Mouse (Mus musculus) stomach, embryonic 14.5 days (tissue): ENCODE data around the gene Fnbp1. TPM values are rescaled to one million over a fixed set of nuclear protein-coding genes. Genes with fewer than 3 reads are reported as not detected.

Experiments
- ATAC-seq: fragments of 200-750 bp; cut with Nextera tagmentation; 2 replicates; pipeline ENCODE4 v1.8.0; 2017; ENCODE audit warnings: low read depth, moderate TSS enrichment; ENCODE audit not compliant: insufficient number of reproducible peaks, insufficient read depth, low FRiP score
- H3K27ac ChIP-seq: fragments of 300-500 bp; sonication (generic); 2 replicates; pipeline ENCODE4 v1.5.1; 2014; ENCODE audit warnings: mild to moderate bottlenecking, low read length, moderate library complexity, mixed read lengths
- H3K27me3 ChIP-seq: fragments of 300-500 bp; sonication (generic); 2 replicates; pipeline ENCODE4 v1.6.1; 2014; ENCODE audit warnings: low read length, control low read depth, mixed read lengths; ENCODE audit not compliant: control insufficient read depth, insufficient read depth
- H3K36me3 ChIP-seq: fragments of 300-500 bp; sonication (generic); 2 replicates; pipeline ENCODE4 v1.6.1; 2014; ENCODE audit warnings: mild to moderate bottlenecking, control low read depth, low read length, moderate library complexity, mixed read lengths; ENCODE audit not compliant: control insufficient read depth, insufficient read depth
- H3K4me1 ChIP-seq: fragments of 300-500 bp; sonication (generic); 2 replicates; pipeline ENCODE4 v1.6.1; 2014; ENCODE audit warnings: low read length, control low read depth, mixed read lengths; ENCODE audit not compliant: control insufficient read depth, insufficient read depth
- H3K4me2 ChIP-seq: fragments of 300-500 bp; sonication (generic); replicated peaks from 2 replicates; pipeline ENCODE4 v1.6.1; 2014; ENCODE audit warnings: low read depth, low read length, control low read depth
- H3K4me3 ChIP-seq: fragments of 300-500 bp; sonication (generic); 2 replicates; pipeline ENCODE4 v1.5.1; 2014; ENCODE audit warnings: low read depth, low read length, control low read depth
- H3K9ac ChIP-seq: fragments of 300-500 bp; sonication (generic); replicated peaks from 2 replicates; pipeline ENCODE4 v1.6.1; 2014; ENCODE audit warnings: low read depth, mild to moderate bottlenecking, control low read depth, low read length, moderate library complexity, mixed read lengths
- H3K9me3 ChIP-seq: fragments of 300-500 bp; sonication (generic); 2 replicates; pipeline ENCODE4 v1.6.1; 2016; ENCODE audit warnings: low read depth, low read length, control low read depth; ENCODE audit not compliant: control insufficient read depth
- WGBS: fragments of 180-500 bp; shearing (Covaris S2); extraction: QIAGEN DNeasy Blood & Tissue Kit; methylation state at CpG from one replicate; pipeline ENCODE4 v1.1.7; 2014; 5-methylcytosine and 5-hydroxymethylcytosine counted together
- polyA plus RNA-seq: library from polyadenylated mRNA; unstranded; fragments of >200 nt; fragmentation: Nextera tagmentation; extraction: Ambion mirVana; gene quantifications from 2 replicates; pipeline ENCODE4 v1.2.1, GENCODE M21; 2014

Fnbp1 gene
- polyA plus RNA-seq, 1 experiment from 2014 or later = 39.2 TPM

GRCm38 (mm10) chr2:31143768-31144695 is 2.2 kb upstream of the Fnbp1 start:
- Histone ChIP-seq H3K27me3 (no peaks in the 10 kb centered on the region), H3K9me3 (no peaks in the 10 kb centered on the region), H3K9ac (no peak overlapping the region), H3K36me3 (peaks cover 7% of the 10 kb centered on the region), H3K4me3 (no peak overlapping the region), H3K4me2 (no peak overlapping the region), H3K27ac (no peak overlapping the region; the same call in 1 of the 2 replicates), H3K4me1 (peaks cover 16% of the 10 kb centered on the region; the same call in 1 of the 2 replicates)
- 74% methylated on average over 16 of the region's 16 CpGs for WGBS
- no peak for ATAC-seq

DNA sequence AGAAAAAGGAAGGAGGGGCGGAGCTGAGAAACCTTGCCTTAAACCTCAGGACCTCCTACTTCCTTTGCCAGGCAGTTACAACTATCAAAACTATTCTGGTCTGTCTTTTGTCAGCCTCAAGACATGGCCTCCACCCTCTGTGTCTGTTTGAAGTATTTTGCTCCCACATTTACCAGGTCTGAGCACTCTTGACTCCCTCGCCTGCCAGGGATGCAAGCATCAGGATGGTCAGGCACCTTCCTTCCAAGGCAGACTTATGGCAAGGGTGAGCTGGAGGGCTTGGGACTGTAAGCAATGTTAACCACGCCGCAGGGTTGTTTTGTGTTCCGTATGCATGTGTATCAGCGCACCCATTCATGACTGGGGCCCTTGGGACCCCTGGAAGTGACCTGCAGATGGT is 1.5 kb upstream of the Fnbp1 start:
- H3K27ac ChIP-seq = no peak overlapping the region; the same call in 1 of the 2 replicates

DNA sequence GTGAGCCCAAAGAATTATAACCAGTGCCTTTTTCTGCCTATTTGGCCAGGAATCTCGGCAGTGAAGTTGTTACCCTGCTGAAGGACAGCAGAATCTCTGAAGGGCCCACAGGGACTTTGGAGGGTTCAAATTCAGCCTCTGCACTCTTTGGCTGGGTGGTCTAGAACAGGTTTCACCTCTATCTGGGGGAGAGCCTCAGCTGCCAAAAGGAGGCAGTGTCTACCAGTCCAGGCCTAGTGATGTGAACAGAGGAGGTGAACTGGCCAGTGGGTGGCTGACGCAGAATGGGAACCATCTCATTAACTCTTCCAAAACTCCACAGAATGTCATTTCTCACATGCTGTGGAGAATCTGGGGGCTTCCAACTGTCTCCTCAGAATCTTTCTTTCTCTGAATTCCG is 697 bp upstream of the Fnbp1 start:
- Histone ChIP-seq H3K4me1 (peaks cover 18% of the 10 kb centered on the region; the same call in 1 of the 2 replicates), H3K4me3 (peak overlapping the region; percentile 79), H3K4me2 (peak overlapping the region; percentile 98), H3K9me3 (no peaks in the 10 kb centered on the region), H3K27ac (peak overlapping the region; percentile 71; the same call in 1 of the 2 replicates), H3K9ac (peak overlapping the region; percentile 90; the same call in 1 of the 2 replicates), H3K36me3 (peaks cover 5% of the 10 kb centered on the region; the same call in 1 of the 2 replicates), H3K27me3 (no peaks in the 10 kb centered on the region)
- 27% methylated on average over 3 of the region's 3 CpGs for WGBS
- ATAC-seq = no peak

More for the DNA sequence above, 1.5 kb upstream of the Fnbp1 start:
- Histone ChIP-seq H3K9me3 (no peaks in the 10 kb centered on the region), H3K4me3 (no peak overlapping the region), H3K27me3 (no peaks in the 10 kb centered on the region), H3K36me3 (peaks cover 5% of the 10 kb centered on the region; the same call in 1 of the 2 replicates), H3K4me1 (peaks cover 16% of the 10 kb centered on the region; the same call in 1 of the 2 replicates), H3K9ac (no peak overlapping the region), H3K4me2 (no peak overlapping the region)
- ATAC-seq = no peak
- 68% methylated on average over 6 of the region's 6 CpGs for WGBS

GRCm38 (mm10) chr2:31141074-31141866 is 538 bp downstream of the Fnbp1 start:
- H3K27ac ChIP-seq = peak overlapping the region; percentile 62
- peak overlapping the region; percentile 90 for H3K9ac ChIP-seq
- H3K4me2 ChIP-seq = peak overlapping the region; percentile 98
- peaks cover 20% of the 10 kb centered on the region; the same call in 1 of the 2 replicates for H3K4me1 ChIP-seq
- ATAC-seq = peak; percentile 62
- H3K36me3 ChIP-seq = peaks cover 1% of the 10 kb centered on the region; the same call in 1 of the 2 replicates
- whole genome bisulfite sequencing = under 1% methylated on average over 72 of the region's 78 CpGs
- no peaks in the 10 kb centered on the region for H3K27me3 ChIP-seq
- H3K4me3 ChIP-seq = peak overlapping the region; percentile 79
- no peaks in the 10 kb centered on the region for H3K9me3 ChIP-seq

GRCm38 (mm10) chr2:31140772-31141073 is 1.1 kb downstream of the Fnbp1 start:
- H3K36me3 ChIP-seq = no peaks in the 10 kb centered on the region
- peak overlapping the region; percentile 98 for H3K4me2 ChIP-seq
- H3K27ac ChIP-seq = no peak overlapping the region
- peaks cover 20% of the 10 kb centered on the region; the same call in 1 of the 2 replicates for H3K4me1 ChIP-seq
- H3K4me3 ChIP-seq = peak overlapping the region; percentile 79
- no peaks in the 10 kb centered on the region for H3K27me3 ChIP-seq
- ATAC-seq = no peak
- 5% methylated on average over 10 of the region's 10 CpGs for WGBS
- H3K9ac ChIP-seq = peak overlapping the region; percentile 90
- H3K9me3 ChIP-seq = no peaks in the 10 kb centered on the region

DNA sequence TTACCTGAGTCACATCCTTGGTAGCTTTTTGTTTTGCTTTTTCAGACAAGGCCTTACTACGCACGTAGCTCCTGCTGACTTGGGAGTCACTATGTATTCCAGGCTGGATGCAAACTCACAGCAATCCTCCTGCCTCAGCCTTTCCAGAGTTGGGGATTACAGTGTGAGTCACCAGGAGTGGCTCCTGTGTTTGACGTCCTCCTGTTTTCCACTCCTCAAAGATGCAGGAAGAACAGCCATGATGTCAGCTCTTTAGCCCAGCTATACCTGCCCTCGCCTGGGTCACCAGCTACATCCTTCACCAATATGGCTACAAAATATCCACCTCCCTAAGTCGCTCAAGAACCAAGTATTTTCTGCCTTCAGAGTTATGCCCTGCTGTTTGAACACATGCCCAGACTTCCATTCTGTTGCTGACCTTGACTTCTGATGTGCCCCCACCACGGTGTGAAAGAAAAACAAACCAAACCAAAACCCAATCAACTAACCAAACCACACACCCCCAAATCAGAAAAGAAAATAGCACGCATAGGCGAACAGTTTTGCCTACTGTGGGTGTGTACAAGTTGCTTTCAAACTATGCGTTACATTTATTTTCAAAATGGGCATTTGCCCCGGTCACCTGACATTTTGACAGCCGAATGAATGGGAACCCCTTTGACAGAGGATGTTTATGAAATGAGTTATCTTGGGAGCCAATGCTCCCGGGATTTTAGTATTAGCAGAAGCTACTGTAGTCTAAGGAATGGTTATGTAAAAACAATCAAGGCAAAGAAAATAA is 1.6 kb downstream of the Fnbp1 start:
- Histone ChIP-seq H3K27me3 (no peaks in the 10 kb centered on the region), H3K27ac (no peak overlapping the region), H3K4me3 (peak overlapping the region; percentile 79), H3K9ac (no peak overlapping the region), H3K36me3 (no peaks in the 10 kb centered on the region), H3K9me3 (no peaks in the 10 kb centered on the region), H3K4me1 (peaks cover 20% of the 10 kb centered on the region; the same call in 1 of the 2 replicates), H3K4me2 (peak overlapping the region; percentile 98)
- no peak for ATAC-seq
- WGBS = 68% methylated on average over 12 of the region's 12 CpGs

DNA sequence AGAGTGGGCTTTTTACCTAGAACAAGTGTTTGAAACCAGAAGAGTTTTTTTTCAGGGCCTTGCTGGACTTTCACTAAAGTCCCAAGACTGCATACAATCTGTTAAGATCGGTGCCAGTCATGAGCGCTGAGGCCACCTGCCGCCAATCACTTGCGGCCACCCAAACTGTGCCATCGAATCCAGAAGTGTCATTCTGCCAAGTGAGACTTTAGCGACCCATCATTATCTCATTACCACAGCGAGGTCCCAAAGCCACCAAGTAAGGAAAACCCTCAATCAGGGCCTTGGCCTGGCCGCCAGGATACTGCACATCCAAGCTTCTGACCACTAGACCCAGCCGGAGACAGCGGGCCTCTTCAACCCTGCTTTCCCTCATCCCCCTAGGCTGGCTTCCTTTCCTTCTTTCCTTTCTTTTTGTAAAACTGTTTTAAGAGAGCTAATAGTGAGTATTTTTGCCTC is 2.6 kb downstream of the Fnbp1 start:
- Histone ChIP-seq H3K36me3 (no peaks in the 10 kb centered on the region), H3K4me1 (peaks cover 20% of the 10 kb centered on the region; the same call in 1 of the 2 replicates)
- 94% methylated on average over 10 of the region's 10 CpGs for WGBS

More for the DNA sequence above, 2.6 kb downstream of the Fnbp1 start:
- ATAC-seq = no peak
- no peak overlapping the region for H3K4me3 ChIP-seq
- H3K27me3 ChIP-seq = no peaks in the 10 kb centered on the region
- no peaks in the 10 kb centered on the region for H3K9me3 ChIP-seq
- no peak overlapping the region for H3K4me2 ChIP-seq
- no peak overlapping the region for H3K9ac ChIP-seq
- H3K27ac ChIP-seq = no peak overlapping the region
